In genomic region chr11:54775628-54776366, GRCm38 (mm10) we compare ENCODE assay signal across 10 mouse cellular contexts. TPM values are rescaled to one million over a fixed set of nuclear protein-coding genes. Genes with fewer than 3 reads are reported as not detected.
DNase-seq lines count a peak whose midpoint lies in the region; ATAC-seq and TF ChIP-seq lines count a peak whose summit lies in the region.
"Had no signal": no experiment of that assay in that cellular context is flagged by ENCODE, and none has a peak within 500 bp of the region (broad histone marks: within the 10 kb centered on the region; RNA-seq: fewer than 3 reads in every experiment).

No protein-coding gene starts in this region.

- in situ Hi-C loops in CH12.LX (cut with MboI; ENCODE audit: low pct_ligation_motif_present, low pct_unique_long_range_greater_than_20kb, low sequenced_read_pairs) = loop anchor here (5.0 to 10.0 kb wide), 2 partner anchors 33 to 79 kb away; no protein-coding TSS in a partner anchor

- no peak; the same call in 1 of the 2 replicates for TF ChIP-seq EP300 in CH12.LX (IDR thresholded peaks at IDR 0.05; ENCODE audit: low read length)

- 0 out of 2 replicates have a peak, but pooled peaks cover 3% of the 10 kb centered on the region for H3K4me1 ChIP-seq in kidney, adult 2 months (ENCODE audit: control insufficient read depth, insufficient read depth, low read length)
- peaks cover 16 to 96% of the 10 kb centered on the region in 2 experiments for H3K4me1 ChIP-seq in CH12.LX (ENCODE audit: control insufficient read depth in 1 of 2, insufficient read depth in 2 of 2)
- peaks cover 5% of the 10 kb centered on the region for H3K4me1 ChIP-seq in bone marrow, adult 2 months (ENCODE audit: control insufficient read depth, insufficient read depth, low read length)
- peaks cover 51% of the 10 kb centered on the region for H3K4me1 ChIP-seq in liver, embryonic 13.5 days (replicated peaks)
- H3K4me1 ChIP-seq: embryonic facial prominence, embryonic 12.5 days had no signal

- no peak for TF ChIP-seq RAD21 in CH12.LX (IDR thresholded peaks at IDR 0.05; ENCODE audit: low read depth, low read length)

- TF ChIP-seq CTCF in kidney, adult 2 months (conservative IDR thresholded peaks at IDR 0.05; ENCODE audit: insufficient read depth, insufficient read length, low read depth, low read length) = no peak
- TF ChIP-seq CTCF in CH12.LX (conservative IDR thresholded peaks at IDR 0.05 in 1 of 2, IDR thresholded peaks at IDR 0.05 in 1 of 2; ENCODE audit: low read depth in 2 of 2, low read length in 2 of 2) = no peak
- no peak for TF ChIP-seq CTCF in bone marrow, adult 2 months (IDR thresholded peaks at IDR 0.05; ENCODE audit: control insufficient read depth, insufficient read depth, low read length)

- no peak for DNase-seq in kidney, adult 2 months
- DNase-seq in kidney, postnatal 10 days = no peak
- DNase-seq in CH12.LX (ENCODE audit: extremely low read depth) = no peak
- no peak for DNase-seq in liver, embryonic 13.5 days
- DNase-seq in frontal cortex, postnatal 25 days (ENCODE audit: low spot score in 2 of 2) = no peak
- DNase-seq in cerebellum, adult 18-20 months = no peak
- no peak for DNase-seq in layer of hippocampus, postnatal 36 days
- DNase-seq: gastrocnemius, postnatal 36 days had no signal

- H3K4me3 ChIP-seq in kidney, adult 2 months (ENCODE audit: insufficient read depth, low read depth, low read length) = no peak overlapping the region
- peak overlapping the region; percentile 18 to 42 (median 31) for H3K4me3 ChIP-seq in CH12.LX (replicated peaks in 1 of 3; ENCODE audit: low read depth in 2 of 3, low read length in 2 of 3, poor library complexity in 1 of 3)
- H3K4me3 ChIP-seq in bone marrow, adult 2 months (replicated peaks; ENCODE audit: control insufficient read depth, low read depth, low read length) = no peak overlapping the region
- no peak overlapping the region for H3K4me3 ChIP-seq in liver, embryonic 13.5 days (replicated peaks)
- H3K4me3 ChIP-seq: embryonic facial prominence, embryonic 12.5 days had no signal

- H3K27me3 ChIP-seq in kidney, adult 2 months (replicated peaks; ENCODE audit: control insufficient read depth, insufficient read depth, low read length) = no peaks in the 10 kb centered on the region
- H3K27me3 ChIP-seq in CH12.LX (replicated peaks) = no peaks in the 10 kb centered on the region
- no peaks in the 10 kb centered on the region for H3K27me3 ChIP-seq in liver, embryonic 13.5 days
- H3K27me3 ChIP-seq: embryonic facial prominence, embryonic 12.5 days had no signal

- H3K9ac ChIP-seq in CH12.LX (ENCODE audit: insufficient read depth, low read depth) = peak overlapping the region; percentile 77
- H3K9ac ChIP-seq in liver, embryonic 13.5 days = 0 out of 2 replicates have a peak overlapping the region, but pooled peaks have one; percentile 14
- H3K9ac ChIP-seq: embryonic facial prominence, embryonic 12.5 days had no signal

- H3K36me3 ChIP-seq in kidney, adult 2 months (ENCODE audit: control insufficient read depth, insufficient read depth, low read length) = no peaks in the 10 kb centered on the region
- peaks cover 0 to 15% of the 10 kb centered on the region in 2 experiments for H3K36me3 ChIP-seq in CH12.LX (replicated peaks in 1 of 2; ENCODE audit: control insufficient read depth in 1 of 2, insufficient read depth in 1 of 2, low read length in 1 of 2)
- H3K36me3 ChIP-seq in liver, embryonic 13.5 days = no peaks in the 10 kb centered on the region
- H3K36me3 ChIP-seq: embryonic facial prominence, embryonic 12.5 days had no signal

- WGBS in kidney, adult 2 months = 46% methylated on average over 4 of the region's 4 CpGs
- 34% methylated on average over 4 of the region's 4 CpGs for WGBS in bone marrow, adult 2 months
- 40% methylated on average over 4 of the region's 4 CpGs for WGBS in liver, embryonic 13.5 days (ENCODE audit: insufficient replicate concordance)

- no peak for ATAC-seq in liver, embryonic 13.5 days (ENCODE audit: low read depth)

- H3K79me2 ChIP-seq in CH12.LX (replicated peaks; ENCODE audit: control insufficient read depth, extremely low read depth, insufficient read depth, poor library complexity, severe bottlenecking) = peaks cover 86% of the 10 kb centered on the region

- no peaks in the 10 kb centered on the region for H3K9me3 ChIP-seq in CH12.LX (replicated peaks; ENCODE audit: low read length)
- H3K9me3 ChIP-seq in liver, embryonic 13.5 days (replicated peaks) = no peaks in the 10 kb centered on the region
- H3K9me3 ChIP-seq: embryonic facial prominence, embryonic 12.5 days had no signal

- peak overlapping the region; percentile 47; the same call in 1 of the 2 replicates for H3K27ac ChIP-seq in kidney, adult 2 months (ENCODE audit: insufficient read depth, low read depth, low read length)
- peak overlapping the region; percentile 87 for H3K27ac ChIP-seq in CH12.LX (ENCODE audit: insufficient read depth, low read depth)
- peak overlapping the region; percentile 29; the same call in 1 of the 2 replicates for H3K27ac ChIP-seq in bone marrow, adult 2 months (ENCODE audit: control insufficient read depth, insufficient read depth, low read depth, low read length, poor library complexity)
- peak overlapping the region; percentile 35; the same call in 1 of the 2 replicates for H3K27ac ChIP-seq in liver, embryonic 13.5 days
- H3K27ac ChIP-seq: embryonic facial prominence, embryonic 12.5 days had no signal

- TF ChIP-seq POLR2A in kidney, adult 2 months (IDR thresholded peaks at IDR 0.05; ENCODE audit: low read depth, low read length) = no peak
- TF ChIP-seq POLR2A in CH12.LX (IDR thresholded peaks at IDR 0.05; ENCODE audit: low read depth, low read length) = no peak
- no peak for TF ChIP-seq POLR2A in bone marrow, adult 2 months (IDR thresholded peaks at IDR 0.05; ENCODE audit: borderline replicate concordance, control insufficient read depth, low read depth, low read length)

- dilution Hi-C loops in CH12.LX (cut with MboI; ENCODE audit: extremely low pct_ligation_motif_present, extremely low pct_unique_long_range_greater_than_20kb, low sequenced_read_pairs) = no loop called here

- peak overlapping the region; percentile 91 for H3K4me2 ChIP-seq in CH12.LX (ENCODE audit: insufficient read depth, low read depth, poor library complexity, severe bottlenecking)
- peak overlapping the region; percentile 37; the same call in 1 of the 2 replicates for H3K4me2 ChIP-seq in liver, embryonic 13.5 days
- H3K4me2 ChIP-seq: embryonic facial prominence, embryonic 12.5 days had no signal

TF ChIP-seq in CH12.LX, 34 proteins besides CTCF, POLR2A, EP300 and RAD21:
- TF ChIP-seq NRF1 (IDR thresholded peaks at IDR 0.05; ENCODE audit: low read depth, low read length) = no peak
- TF ChIP-seq TCF12 (IDR thresholded peaks at IDR 0.05; ENCODE audit: low read depth, low read length) = 0 out of 2 replicates have a peak, but pooled peaks have one; percentile 22
- peak; percentile 64 for TF ChIP-seq HCFC1 (IDR thresholded peaks at IDR 0.05; ENCODE audit: low read depth, low read length)

RNA-seq across cellular contexts. Expression of gene Cdc42se2, which starts 11.7 kb away (rescaled TPM):
- polyA plus RNA-seq in kidney, adult 2 months (2012; rRNA removed) = 26.5 and 30.6 TPM in 2 replicates
- total RNA-seq in CH12.LX (2012; rRNA removed) (97.9 and 99.1 TPM in 2 replicates), CH12.LX (2014; rRNA removed) (215 and 227 TPM in 2 replicates)
- polyA plus RNA-seq in CH12.LX (2012; ENCODE audit: insufficient read length, low read depth) = 84.7 and 97.4 TPM in 2 replicates
- polyA plus RNA-seq in bone marrow, adult 2 months (2011; ENCODE audit: insufficient read depth, insufficient read length, low replicate concordance, missing spikeins) = 11.3 and 17.9 TPM in 2 replicates
- polyA plus RNA-seq in liver, embryonic 13.5 days (2015; fragmentation: Nextera tagmentation; extraction: Ambion mirVana) = 19.2 and 22.3 TPM in 2 replicates
- total RNA-seq in layer of hippocampus, postnatal 36 days (2021) = 100 to 1,000 TPM; 141 to 144 TPM

Comparison
In these comparisons a context has a peak if more than half of its experiments do, and no peak if none do; other contexts are left out.
1. H3K27ac ChIP-seq: peak in every context shown above with its lines; median percentile 87 in CH12.LX; 47 in kidney, adult 2 months; 35 in liver, embryonic 13.5 days; 29 in bone marrow, adult 2 months.
2. H3K4me3 ChIP-seq: peak in CH12.LX (3 of 3); none in kidney, adult 2 months (single experiment), bone marrow, adult 2 months (single experiment) and liver, embryonic 13.5 days (single experiment).